ENCODE assay signal across 11 mouse cellular contexts in the genomic region with DNA sequence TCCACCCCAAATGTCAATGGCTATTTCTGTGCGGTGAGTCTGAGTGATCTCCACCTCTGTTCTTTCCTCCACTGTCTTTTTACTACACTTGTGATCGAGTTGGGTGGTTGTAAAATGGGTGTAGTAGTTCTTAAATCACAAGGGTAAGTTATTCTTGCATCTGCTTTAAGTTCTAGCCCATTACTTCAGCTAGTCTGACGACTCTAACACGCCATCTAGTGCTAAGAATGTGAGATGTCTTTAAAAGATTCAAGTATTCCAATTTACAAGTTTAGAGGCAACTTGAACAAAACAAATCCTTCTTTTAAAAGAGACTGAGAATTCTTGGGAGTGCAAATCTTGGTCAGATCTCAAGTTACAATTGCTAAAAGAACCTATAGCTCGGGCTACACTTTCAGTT. TPM values are rescaled to one million over a fixed set of nuclear protein-coding genes. Genes with fewer than 3 reads are reported as not detected.
A peak's percentile ranks its signal among the peaks of the same experiment; 100 is the strongest.
DNase-seq lines count a peak whose midpoint lies in the region; ATAC-seq lines count a peak whose summit lies in the region.
"Had no signal": no experiment of that assay in that cellular context is flagged by ENCODE, and none has a peak within 500 bp of the region (broad histone marks: within the 10 kb centered on the region; RNA-seq: fewer than 3 reads in every experiment).

No protein-coding gene starts in this region.

- DNase-seq in hindbrain, embryonic 11.5 days (ENCODE audit: low spot score): peak; percentile 8
- peak; percentile 34 for DNase-seq in midbrain, embryonic 14.5 days
- DNase-seq in c-Kit-positive CD71-positive TER-119-negative erythroid progenitor cells, embryonic 14.5 days (ENCODE audit: low read depth): peak; percentile 24
- DNase-seq in retina, embryonic 14.5 days (ENCODE audit: low spot score): peak; percentile 47
- DNase-seq in urinary bladder, adult 2 months (ENCODE audit: low spot score): no peak
- no peak for DNase-seq in gastrocnemius, postnatal 36 days

- H3K9ac ChIP-seq in hindbrain, embryonic 11.5 days (ENCODE audit: low read depth, low read length): no peak overlapping the region
- no peak overlapping the region for H3K9ac ChIP-seq in hindbrain, embryonic 13.5 days
- no peak overlapping the region for H3K9ac ChIP-seq in midbrain, embryonic 14.5 days (replicated peaks; ENCODE audit: low read length)
- no peak overlapping the region for H3K9ac ChIP-seq in midbrain, embryonic 15.5 days

- no peaks in the 10 kb centered on the region for H3K4me1 ChIP-seq in hindbrain, embryonic 11.5 days (replicated peaks; ENCODE audit: control insufficient read depth, insufficient read depth, low read length)
- no peaks in the 10 kb centered on the region for H3K4me1 ChIP-seq in hindbrain, embryonic 13.5 days (replicated peaks)
- H3K4me1 ChIP-seq in midbrain, embryonic 14.5 days (ENCODE audit: control insufficient read depth, insufficient read depth, low read length): no peaks in the 10 kb centered on the region
- no peaks in the 10 kb centered on the region for H3K4me1 ChIP-seq in midbrain, embryonic 15.5 days

- H3K9me3 ChIP-seq in hindbrain, embryonic 11.5 days (ENCODE audit: control insufficient read depth, low read length): no peaks in the 10 kb centered on the region
- no peaks in the 10 kb centered on the region for H3K9me3 ChIP-seq in hindbrain, embryonic 13.5 days
- no peaks in the 10 kb centered on the region for H3K9me3 ChIP-seq in midbrain, embryonic 14.5 days (ENCODE audit: control insufficient read depth, low read length)
- no peaks in the 10 kb centered on the region for H3K9me3 ChIP-seq in midbrain, embryonic 15.5 days

- no peaks in the 10 kb centered on the region for H3K36me3 ChIP-seq in hindbrain, embryonic 11.5 days (ENCODE audit: control insufficient read depth, insufficient read depth, low read length)
- no peaks in the 10 kb centered on the region for H3K36me3 ChIP-seq in hindbrain, embryonic 13.5 days
- no peaks in the 10 kb centered on the region for H3K36me3 ChIP-seq in midbrain, embryonic 14.5 days (ENCODE audit: control insufficient read depth, insufficient read depth, low read length)
- H3K36me3 ChIP-seq in midbrain, embryonic 15.5 days (replicated peaks): no peaks in the 10 kb centered on the region

- 31% methylated on average over 5 of the region's 5 CpGs for WGBS in hindbrain, embryonic 11.5 days
- 40% methylated on average over 5 of the region's 5 CpGs for WGBS in hindbrain, embryonic 13.5 days
- 34% methylated on average over 5 of the region's 5 CpGs for WGBS in midbrain, embryonic 14.5 days
- 35% methylated on average over 5 of the region's 5 CpGs for WGBS in midbrain, embryonic 15.5 days

- no peak for ATAC-seq in hindbrain, embryonic 11.5 days (ENCODE audit: low FRiP score)
- no peak for ATAC-seq in hindbrain, embryonic 13.5 days (ENCODE audit: low FRiP score)
- ATAC-seq in midbrain, embryonic 14.5 days (ENCODE audit: low FRiP score, low TSS enrichment): no peak
- ATAC-seq in midbrain, embryonic 15.5 days (replicated peaks): no peak

- intact Hi-C loops in gastrocnemius, postnatal 36 days (cut with DNase I): no loop called here

- no peak overlapping the region for H3K4me2 ChIP-seq in hindbrain, embryonic 11.5 days (replicated peaks; ENCODE audit: low read depth, low read length)
- no peak overlapping the region for H3K4me2 ChIP-seq in hindbrain, embryonic 13.5 days
- H3K4me2 ChIP-seq in midbrain, embryonic 14.5 days (ENCODE audit: low read length): no peak overlapping the region
- H3K4me2 ChIP-seq in midbrain, embryonic 15.5 days: no peak overlapping the region

- no peaks in the 10 kb centered on the region for H3K27me3 ChIP-seq in hindbrain, embryonic 11.5 days (ENCODE audit: control insufficient read depth, insufficient read depth, low read length)
- no peaks in the 10 kb centered on the region for H3K27me3 ChIP-seq in hindbrain, embryonic 13.5 days
- H3K27me3 ChIP-seq in midbrain, embryonic 14.5 days (ENCODE audit: control insufficient read depth, insufficient read depth, low read length): no peaks in the 10 kb centered on the region
- H3K27me3 ChIP-seq in midbrain, embryonic 15.5 days (replicated peaks): no peaks in the 10 kb centered on the region

- no peak overlapping the region for H3K27ac ChIP-seq in hindbrain, embryonic 11.5 days (ENCODE audit: low read depth, low read length)
- H3K27ac ChIP-seq in hindbrain, embryonic 13.5 days: no peak overlapping the region
- H3K27ac ChIP-seq in midbrain, embryonic 14.5 days (replicated peaks; ENCODE audit: low read depth, low read length): no peak overlapping the region
- no peak overlapping the region for H3K27ac ChIP-seq in midbrain, embryonic 15.5 days

- H3K4me3 ChIP-seq in hindbrain, embryonic 11.5 days (ENCODE audit: low read depth, low read length): no peak overlapping the region
- no peak overlapping the region for H3K4me3 ChIP-seq in hindbrain, embryonic 13.5 days
- H3K4me3 ChIP-seq in midbrain, embryonic 14.5 days (replicated peaks; ENCODE audit: low read depth, low read length): no peak overlapping the region
- no peak overlapping the region for H3K4me3 ChIP-seq in midbrain, embryonic 15.5 days

RNA-seq across cellular contexts. Expression of a gene that starts 46.5 kb away (rescaled TPM):
- polyA plus RNA-seq in hindbrain, embryonic 11.5 days (2014; fragmentation: Nextera tagmentation; extraction: Ambion mirVana): 6.3 and 8.6 TPM in 2 replicates
- 4.2 and 5.0 TPM in 2 replicates for polyA plus RNA-seq in hindbrain, embryonic 13.5 days (2015; fragmentation: Nextera tagmentation; extraction: Ambion mirVana)
- polyA plus RNA-seq in midbrain, embryonic 14.5 days (2014; fragmentation: Nextera tagmentation; extraction: Ambion mirVana): 3.9 and 5.4 TPM in 2 replicates
- polyA plus RNA-seq in midbrain, embryonic 15.5 days (2015; fragmentation: Nextera tagmentation; extraction: Ambion mirVana): 4.3 TPM in 2 replicates
- 4.1 and 6.2 TPM in 2 replicates for polyA plus RNA-seq in urinary bladder, adult 2 months (2012; rRNA removed)
- total RNA-seq in gastrocnemius, postnatal 36 days (2021): 10 to 100 TPM; 23.1 to 37.4 TPM

RNA-seq across cellular contexts. Expression of a gene that starts 57.2 kb away (rescaled TPM):
- polyA plus RNA-seq in hindbrain, embryonic 11.5 days (2014; fragmentation: Nextera tagmentation; extraction: Ambion mirVana): not detected in 2 replicates
- not detected in 2 replicates for polyA plus RNA-seq in hindbrain, embryonic 13.5 days (2015; fragmentation: Nextera tagmentation; extraction: Ambion mirVana)
- polyA plus RNA-seq in midbrain, embryonic 14.5 days (2014; fragmentation: Nextera tagmentation; extraction: Ambion mirVana): not detected in 2 replicates
- not detected in 2 replicates for polyA plus RNA-seq in midbrain, embryonic 15.5 days (2015; fragmentation: Nextera tagmentation; extraction: Ambion mirVana)
- polyA plus RNA-seq in urinary bladder, adult 2 months (2012; rRNA removed): not detected in 2 replicates
- not detected for total RNA-seq in gastrocnemius, postnatal 36 days (2021)
- total RNA-seq: layer of hippocampus, postnatal 14 days; megakaryocyte, adult 5-6 weeks had no signal
- polyA plus RNA-seq: heart, embryonic 14.5 days had no signal

Comparison
In these comparisons a context has a peak if more than half of its experiments do, and no peak if none do; other contexts are left out.
1. DNase-seq: peak in hindbrain, embryonic 11.5 days (single experiment), midbrain, embryonic 14.5 days (single experiment), c-Kit-positive CD71-positive TER-119-negative erythroid progenitor cells, embryonic 14.5 days (single experiment) and retina, embryonic 14.5 days (single experiment); none in urinary bladder, adult 2 months (single experiment) and gastrocnemius, postnatal 36 days (0 of 2).